Mouse (Mus musculus) adrenal gland, postnatal 0 days (tissue): ENCODE data around the gene Zfp691. TPM values are rescaled to one million over a fixed set of nuclear protein-coding genes. Genes with fewer than 3 reads are reported as not detected.

Experiments
- microRNA-seq: library from miRNA; unstranded; fragments of <30 nt; microRNA quantifications from one replicate; pipeline ENCODE4, GENCODE M21; 2016; ENCODE audit warnings: borderline replicate concordance; ENCODE audit not compliant: insufficient number of aligned reads
- polyA plus RNA-seq: library from polyadenylated mRNA; unstranded; fragments of >200 nt; fragmentation: Nextera tagmentation; extraction: Ambion mirVana; gene quantifications from 2 replicates; pipeline ENCODE4 v1.2.1, GENCODE M21; 2015

Gene Zfp691
- 4.9 and 6.4 TPM in 2 replicates for polyA plus RNA-seq

DNA sequence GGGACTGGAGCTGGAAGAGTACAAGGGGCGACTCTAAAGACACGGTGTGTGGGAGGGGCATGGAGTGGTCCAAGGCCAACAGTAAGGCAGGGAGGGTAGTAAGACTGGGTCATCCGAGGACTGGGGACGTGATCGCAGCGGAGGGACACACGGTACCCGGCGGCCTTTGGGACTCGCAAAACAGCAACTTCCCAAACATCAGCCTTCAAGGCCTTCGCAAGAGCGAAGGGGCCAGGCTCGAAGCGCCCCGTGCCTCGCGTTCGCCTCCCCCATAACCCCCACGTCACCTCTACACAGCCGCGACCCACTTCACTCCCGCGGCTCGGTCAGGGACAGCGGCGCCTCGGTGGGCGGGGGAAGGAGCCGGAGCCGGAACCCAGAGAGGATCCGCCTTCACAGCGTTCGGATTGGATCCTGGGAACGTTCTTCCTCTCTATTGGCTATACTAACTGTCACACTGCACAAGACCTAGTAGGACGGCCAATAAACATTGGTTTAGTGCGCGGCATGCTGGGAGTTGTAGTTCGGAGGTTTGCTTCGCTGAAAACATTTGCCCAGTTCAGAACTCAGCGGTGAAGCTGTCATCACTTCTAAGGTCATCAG, at the start of gene Zfp691:
Gene Zfp691 (minus strand): TSS at position 345 of the 603 bp plus-strand sequence.

GRCm38 (mm10) chr4:119218169-119218568, 44.2 kb upstream of the Zfp691 start, which contains the start of gene Tmem269:
Tmem269 (minus strand) TSS chr4:119218217.

GRCm38 (mm10) chr4:119194909-119195581, 21.1 kb upstream of the Zfp691 start, which contains the start of gene Svbp:
Svbp (plus strand) TSS chr4:119195306.

DNA sequence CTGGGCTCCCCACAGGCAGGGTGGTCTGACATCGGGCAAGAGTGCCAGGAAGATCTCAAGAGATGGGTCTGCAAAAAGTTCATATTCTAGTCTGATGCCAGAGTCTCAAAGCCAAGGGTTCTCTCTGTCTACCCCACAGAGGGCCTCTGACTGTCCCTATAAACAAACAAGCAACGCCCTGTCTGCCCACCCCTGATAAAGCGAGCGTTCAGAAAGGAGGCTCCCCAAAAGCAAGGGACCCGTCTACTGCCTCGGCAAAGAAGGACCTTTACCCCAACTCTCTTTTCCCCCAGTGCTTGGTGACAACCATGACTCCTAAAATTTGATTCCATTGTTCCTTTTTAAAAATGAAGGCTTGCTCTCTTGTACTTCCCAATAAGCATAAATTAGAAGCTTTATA, 15.9 kb upstream of the Zfp691 start, which contains the start of gene Ermap:
Gene Ermap (minus strand): TSS at position 148 of the 400 bp plus-strand sequence.

Small RNA genes lying within 50 kb of the gene (microRNA-seq; reads per million reads assigned to microRNA genes)
- not detected for gene Mir1957a

Other genes with a start within 250 kb of the Zfp691 start
- not detected in 2 replicates for gene Olfr1328, start 235.6 kb downstream of the Zfp691 start, polyA plus RNA-seq
- not detected in 2 replicates for gene Lao1, start 212.6 kb downstream of the Zfp691 start, polyA plus RNA-seq
- gene Slc2a1, start 65.5 kb downstream of the Zfp691 start, polyA plus RNA-seq, result 11.3 and 16.9 TPM in 2 replicates
- gene Ermap, start 15.8 kb upstream of the Zfp691 start, polyA plus RNA-seq, result 5.5 and 11.7 TPM in 2 replicates
- 120 and 153 TPM in 2 replicates for gene Svbp, start 21.1 kb upstream of the Zfp691 start, polyA plus RNA-seq
- 0.11 and 0.36 TPM in 2 replicates for gene Tmem269, start 44.0 kb upstream of the Zfp691 start, polyA plus RNA-seq
- 23.8 and 31.5 TPM in 2 replicates for gene AU022252, start 58.5 kb upstream of the Zfp691 start, polyA plus RNA-seq
- gene P3h1, start 58.7 kb upstream of the Zfp691 start, polyA plus RNA-seq, result 30.4 and 39.4 TPM in 2 replicates
- gene Cldn19, start 81.2 kb upstream of the Zfp691 start, polyA plus RNA-seq, result 0.61 TPM in 1 of 2 replicates, not detected in the other
- 450 and 484 TPM in 2 replicates for gene Ybx1, start 120.4 kb upstream of the Zfp691 start, polyA plus RNA-seq
- 77.7 and 110 TPM in 2 replicates for gene Ppih, start 146.4 kb upstream of the Zfp691 start, polyA plus RNA-seq
- gene Ccdc30, start 241.3 kb upstream of the Zfp691 start, polyA plus RNA-seq, result 22.5 and 24.1 TPM in 2 replicates
- 76.2 and 117 TPM in 2 replicates for gene Ppcs, start 248.2 kb upstream of the Zfp691 start, polyA plus RNA-seq
- gene Zmynd12, start 248.6 kb upstream of the Zfp691 start, polyA plus RNA-seq, result 4.2 and 6.6 TPM in 2 replicates